Mouse (Mus musculus): ENCODE measurements around the gene Apobec2. TPM values are rescaled to one million over a fixed set of nuclear protein-coding genes. Genes with fewer than 3 reads are reported as not detected.

Apobec2 gene
- polyA plus RNA-seq, 1 experiment from 2014 or later: 0.58 TPM

GRCm38 (mm10) chr17:48402751-48403150 lies 30.0 kb downstream of the Apobec2 start:
- Histone ChIP-seq H3K27me3 (no peaks in the 10 kb centered on the region), H3K9me3 (no peaks in the 10 kb centered on the region), H3K4me3 (replicated peaks) (no peak overlapping the region), H3K36me3 (peaks cover 25% of the 10 kb centered on the region), H3K4me1 (replicated peaks) (peaks cover 8% of the 10 kb centered on the region), H3K4me2 (replicated peaks) (no peak overlapping the region), H3K27ac (no peak overlapping the region), H3K9ac (replicated peaks) (no peak overlapping the region)
- 94% methylated on average over 3 of the region's 3 CpGs for WGBS
- ATAC-seq: no peak

DNA sequence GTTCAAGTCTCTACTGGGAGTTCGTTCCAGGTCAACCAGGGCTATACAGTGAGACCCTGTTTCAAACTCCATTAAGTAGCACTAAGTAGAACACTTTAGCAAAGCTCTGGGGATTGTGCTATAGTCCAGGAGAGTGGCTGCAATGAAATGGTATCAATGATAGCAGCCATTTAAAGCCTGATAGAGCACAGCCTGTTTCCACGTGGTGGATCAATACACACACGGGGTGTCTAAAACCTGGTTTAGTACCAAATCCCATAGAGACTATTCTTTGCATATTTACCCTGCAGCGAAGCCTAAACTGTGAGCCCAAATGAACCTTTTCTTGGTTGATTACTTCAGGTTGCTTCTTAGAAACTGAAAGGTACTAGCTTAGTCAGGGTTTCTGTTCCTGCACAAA lies 31.0 kb downstream of the Apobec2 start:
- Histone ChIP-seq H3K4me1 (replicated peaks) (no peaks in the 10 kb centered on the region), H3K4me3 (replicated peaks) (no peak overlapping the region), H3K36me3 (peaks cover 26% of the 10 kb centered on the region), H3K4me2 (replicated peaks) (no peak overlapping the region), H3K27ac (no peak overlapping the region), H3K27me3 (no peaks in the 10 kb centered on the region), H3K9ac (replicated peaks) (no peak overlapping the region), H3K9me3 (no peaks in the 10 kb centered on the region)
- WGBS: 81% methylated on average over 4 of the region's 4 CpGs
- no peak for ATAC-seq

GRCm38 (mm10) chr17:48392616-48393015 lies 40.1 kb downstream of the Apobec2 start:
- 96% methylated on average over 3 of the region's 3 CpGs for WGBS
- Histone ChIP-seq H3K4me1 (replicated peaks) (no peaks in the 10 kb centered on the region), H3K4me3 (replicated peaks) (no peak overlapping the region), H3K27me3 (no peaks in the 10 kb centered on the region), H3K36me3 (peaks cover 89% of the 10 kb centered on the region), H3K27ac (no peak overlapping the region), H3K9me3 (no peaks in the 10 kb centered on the region), H3K4me2 (replicated peaks) (no peak overlapping the region), H3K9ac (replicated peaks) (no peak overlapping the region)
- no peak for ATAC-seq

DNA sequence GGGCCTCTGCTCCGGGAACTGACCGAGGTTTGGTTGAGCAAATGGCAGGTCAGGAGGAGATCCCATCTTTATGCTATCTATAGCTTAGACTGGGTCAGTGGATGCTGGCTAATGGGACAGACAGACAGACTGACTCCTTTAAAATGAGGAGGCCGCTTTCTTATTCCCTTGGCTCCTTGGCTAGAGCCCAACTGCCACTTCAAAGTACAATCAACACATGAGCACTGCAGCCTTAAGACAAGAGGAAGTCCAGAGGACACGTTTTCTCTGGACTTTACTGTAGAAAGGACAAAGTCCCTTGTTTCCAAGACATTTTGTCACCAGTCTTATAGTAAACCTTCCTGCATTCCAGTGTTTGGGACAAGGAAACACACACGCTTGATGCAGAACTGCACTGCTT lies 41.3 kb downstream of the Apobec2 start:
- WGBS: 95% methylated on average over 5 of the region's 5 CpGs
- no peak for ATAC-seq
- no peak overlapping the region for H3K4me2 ChIP-seq (replicated peaks)
- H3K4me3 ChIP-seq (replicated peaks): no peak overlapping the region
- H3K27ac ChIP-seq: no peak overlapping the region
- H3K9ac ChIP-seq (replicated peaks): no peak overlapping the region
- no peaks in the 10 kb centered on the region for H3K27me3 ChIP-seq
- H3K9me3 ChIP-seq: no peaks in the 10 kb centered on the region
- peaks cover 98% of the 10 kb centered on the region for H3K36me3 ChIP-seq
- H3K4me1 ChIP-seq (replicated peaks): no peaks in the 10 kb centered on the region

GRCm38 (mm10) chr17:48389442-48389841 lies 43.3 kb downstream of the Apobec2 start:
- no peak overlapping the region for H3K27ac ChIP-seq
- WGBS: 93% methylated on average over 5 of the region's 5 CpGs
- no peak for ATAC-seq

DNA sequence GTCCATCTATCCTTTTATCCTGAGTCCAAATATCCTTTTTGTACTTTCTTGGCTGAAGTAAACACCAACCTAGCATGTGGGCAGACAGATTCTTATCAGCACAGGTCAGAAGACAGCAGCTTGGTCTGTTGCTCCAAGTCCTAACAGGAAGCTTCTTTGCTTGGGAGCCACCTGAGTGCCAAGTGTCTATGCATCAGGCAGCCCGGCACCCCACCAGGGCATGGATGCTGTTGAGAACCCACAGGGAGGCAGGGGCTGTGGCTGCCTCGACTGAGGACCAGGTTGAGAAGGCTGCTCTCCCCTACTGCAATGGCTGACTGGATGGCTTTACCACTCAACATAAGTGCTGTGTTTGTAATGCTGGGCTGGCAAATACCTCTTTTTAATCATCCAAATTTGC lies 44.1 kb downstream of the Apobec2 start:
- Histone ChIP-seq H3K4me3 (replicated peaks) (no peak overlapping the region), H3K4me2 (replicated peaks) (no peak overlapping the region), H3K9ac (replicated peaks) (no peak overlapping the region), H3K27ac (no peak overlapping the region), H3K27me3 (no peaks in the 10 kb centered on the region), H3K4me1 (replicated peaks) (no peaks in the 10 kb centered on the region), H3K36me3 (peaks cover 81% of the 10 kb centered on the region), H3K9me3 (no peaks in the 10 kb centered on the region)
- WGBS: 96% methylated on average over 2 of the region's 2 CpGs
- no peak for ATAC-seq

More at GRCm38 (mm10) chr17:48389442-48389841, 43.3 kb downstream of the Apobec2 start:
- Histone ChIP-seq H3K4me1 (replicated peaks) (no peaks in the 10 kb centered on the region), H3K9ac (replicated peaks) (no peak overlapping the region), H3K4me3 (replicated peaks) (no peak overlapping the region), H3K9me3 (no peaks in the 10 kb centered on the region), H3K4me2 (replicated peaks) (no peak overlapping the region), H3K36me3 (peaks cover 88% of the 10 kb centered on the region), H3K27me3 (no peaks in the 10 kb centered on the region)

GRCm38 (mm10) chr17:48385786-48386461 lies 46.8 kb downstream of the Apobec2 start:
- no peak overlapping the region for H3K4me3 ChIP-seq (replicated peaks)
- no peaks in the 10 kb centered on the region for H3K27me3 ChIP-seq
- no peaks in the 10 kb centered on the region for H3K9me3 ChIP-seq
- no peak overlapping the region for H3K4me2 ChIP-seq (replicated peaks)
- WGBS: 78% methylated on average over 2 of the region's 2 CpGs
- no peak overlapping the region for H3K9ac ChIP-seq (replicated peaks)
- H3K27ac ChIP-seq: no peak overlapping the region
- no peak for ATAC-seq
- no peaks in the 10 kb centered on the region for H3K4me1 ChIP-seq (replicated peaks)
- peaks cover 53% of the 10 kb centered on the region for H3K36me3 ChIP-seq

- Histone ChIP-seq H3K4me2 (replicated peaks) (no peak overlapping the region), H3K9me3 (no peaks in the 10 kb centered on the region), H3K27ac (no peak overlapping the region), H3K27me3 (no peaks in the 10 kb centered on the region), H3K4me1 (replicated peaks) (no peaks in the 10 kb centered on the region), H3K4me3 (replicated peaks) (no peak overlapping the region), H3K36me3 (no peaks in the 10 kb centered on the region), H3K9ac (replicated peaks) (no peak overlapping the region)
- no peak for ATAC-seq
Measured at GRCm38 (mm10) chr17:48379050-48379449, 53.7 kb downstream of the Apobec2 start.

DNA sequence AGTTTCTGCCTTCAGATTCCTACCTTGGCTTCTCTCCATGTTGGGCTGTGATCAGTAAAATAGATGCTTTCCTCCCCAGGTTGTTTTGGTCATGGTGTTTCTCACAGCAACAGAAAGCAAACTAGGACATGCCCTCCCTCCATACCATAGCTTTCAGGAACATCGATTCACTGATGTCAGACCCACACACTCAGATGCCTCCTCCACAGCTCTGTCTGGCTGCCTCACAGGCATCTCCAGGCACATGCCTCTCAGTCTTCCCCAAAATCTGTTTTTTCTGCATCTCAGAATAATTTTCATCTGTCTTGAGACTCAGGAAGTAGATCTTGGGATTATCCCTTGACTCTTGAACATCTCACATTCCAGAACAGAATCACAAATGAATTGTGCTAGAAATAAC lies 56.6 kb downstream of the Apobec2 start:
- Histone ChIP-seq H3K4me3 (replicated peaks) (no peak overlapping the region), H3K4me1 (replicated peaks) (no peaks in the 10 kb centered on the region), H3K36me3 (no peaks in the 10 kb centered on the region), H3K27ac (no peak overlapping the region), H3K9ac (replicated peaks) (no peak overlapping the region), H3K9me3 (no peaks in the 10 kb centered on the region), H3K27me3 (no peaks in the 10 kb centered on the region), H3K4me2 (replicated peaks) (no peak overlapping the region)
- 100% methylated on average over 1 of the region's 1 CpGs for WGBS
- ATAC-seq: no peak

- H3K4me2 ChIP-seq (replicated peaks): no peak overlapping the region
- no peak overlapping the region for H3K9ac ChIP-seq (replicated peaks)
- 89% methylated on average over 8 of the region's 8 CpGs for whole genome bisulfite sequencing
- H3K27me3 ChIP-seq: no peaks in the 10 kb centered on the region
- no peak overlapping the region for H3K4me3 ChIP-seq (replicated peaks)
- no peaks in the 10 kb centered on the region for H3K4me1 ChIP-seq (replicated peaks)
- H3K27ac ChIP-seq: no peak overlapping the region
- H3K36me3 ChIP-seq: no peaks in the 10 kb centered on the region
- ATAC-seq: no peak
- no peaks in the 10 kb centered on the region for H3K9me3 ChIP-seq
Measured at GRCm38 (mm10) chr17:48372987-48373386, 59.7 kb downstream of the Apobec2 start.

- Histone ChIP-seq H3K36me3 (no peaks in the 10 kb centered on the region), H3K4me2 (replicated peaks) (no peak overlapping the region), H3K9ac (replicated peaks) (no peak overlapping the region), H3K27ac (no peak overlapping the region), H3K27me3 (no peaks in the 10 kb centered on the region), H3K4me3 (replicated peaks) (no peak overlapping the region), H3K4me1 (replicated peaks) (no peaks in the 10 kb centered on the region), H3K9me3 (no peaks in the 10 kb centered on the region)
- ATAC-seq: no peak
Measured at GRCm38 (mm10) chr17:48371621-48372020, 61.1 kb downstream of the Apobec2 start.
